Mouse (Mus musculus) liver, adult 2 months (tissue): Measurements from ENCODE around the gene Tlr6.

Source experiments
- CTCF ChIP-seq: fragments of 200-500 bp; IDR thresholded peaks from 2 replicates; pipeline ENCODE4 v1.5.1; 2011; ENCODE audit warnings: low read depth, low read length, control low read depth
- POLR2A ChIP-seq: fragments of 200-500 bp; IDR thresholded peaks from 2 replicates; pipeline ENCODE4 v1.6.1; 2011; ENCODE audit warnings: low read length, control low read depth; ENCODE audit not compliant: insufficient read depth; ENCODE audit errors: extremely low read depth

DNA sequence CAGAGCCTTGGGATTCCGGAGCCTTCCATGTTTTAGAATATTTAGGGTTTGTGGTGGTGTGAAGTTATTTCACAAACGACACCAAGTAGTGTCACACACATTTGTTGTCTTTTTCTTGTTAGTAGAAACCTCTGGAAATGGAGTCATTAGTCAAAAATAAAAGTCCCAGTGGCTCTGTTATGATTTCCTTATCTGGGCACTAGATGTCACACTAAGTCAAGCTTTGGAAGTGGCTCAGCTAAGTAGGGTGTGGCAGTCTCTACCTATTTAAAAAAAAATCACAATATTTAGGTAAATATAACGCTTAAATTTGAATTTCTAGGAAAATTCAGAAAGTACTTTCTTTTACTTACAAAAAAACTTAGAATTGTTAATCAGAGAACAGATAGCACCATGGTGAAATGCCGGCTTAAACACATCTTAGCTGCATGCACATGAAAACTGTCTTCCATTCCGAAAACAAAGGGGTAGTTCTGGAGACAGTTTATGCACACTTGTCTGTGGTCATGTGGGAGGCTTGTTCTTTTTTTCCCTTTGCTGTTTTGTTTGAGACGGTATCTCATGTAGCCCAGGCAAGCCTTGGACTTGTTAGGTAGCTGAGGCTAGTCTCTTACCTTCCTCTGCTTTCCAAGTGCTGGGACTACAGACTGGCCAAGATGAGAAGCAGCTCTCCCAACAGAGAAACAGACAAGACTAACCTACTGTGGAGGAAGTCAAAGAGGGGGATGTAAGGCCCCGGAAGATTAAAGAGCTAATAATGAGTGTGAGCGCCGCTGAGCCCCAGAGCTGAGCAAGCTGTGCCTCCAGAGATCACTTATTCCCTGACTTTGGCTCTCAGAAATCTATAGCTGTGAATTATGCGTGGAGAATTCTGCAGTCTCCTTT lies 43.3 kb upstream of the Tlr6 start:
- TF ChIP-seq CTCF (no peak), POLR2A (no peak)
